Mouse (Mus musculus) mouse trophoblast stem cell (cell line): Measurements from ENCODE around the gene Nrn1l.

Experiments used
- in situ Hi-C, 2 experiments: fragments of 300-500 bp; cut with MseI, MboI; formaldehyde crosslinking; loops; 2 replicates in 1 of 2; 3 replicates in 1 of 2; pipeline ENCODE4 v1.15.1; 2025

Nrn1l gene

DNA sequence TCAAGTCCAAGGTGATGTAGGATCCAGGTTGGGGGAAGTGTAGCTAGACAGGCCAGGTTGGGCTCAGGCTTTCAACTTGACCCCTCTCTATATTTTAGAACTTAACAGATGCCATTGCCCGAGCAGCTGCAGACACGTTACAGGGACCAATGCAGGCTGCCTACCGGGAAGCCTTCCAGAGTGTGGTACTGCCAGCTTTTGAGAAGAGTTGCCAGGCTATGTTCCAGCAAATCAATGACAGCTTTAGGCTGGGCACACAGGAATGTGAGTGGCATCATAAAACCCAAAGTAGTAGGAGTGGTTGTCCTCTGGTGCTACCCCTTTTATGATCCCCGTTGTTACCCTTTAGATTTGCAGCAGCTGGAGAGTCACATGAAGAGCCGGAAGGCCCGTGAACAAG is 2.5 kb upstream of the Nrn1l start:
- in situ Hi-C loops, result no loop called here

GRCm38 (mm10) chr8:105892432-105892831 is 935 bp upstream of the Nrn1l start:
- in situ Hi-C loops, result no loop called here

- in situ Hi-C loops, result no loop called here
Measured at GRCm38 (mm10) chr8:105897801-105898480, 4.6 kb downstream of the Nrn1l start.

GRCm38 (mm10) chr8:105900180-105900940 is 7.0 kb downstream of the Nrn1l start, which contains the start of gene Pskh1:
Gene Pskh1, plus strand, starts transcription at chr8:105900441.
- in situ Hi-C loops, result no loop called here

- in situ Hi-C loops, result no loop called here
Measured at GRCm38 (mm10) chr8:105900941-105901616, 7.7 kb downstream of the Nrn1l start.

DNA sequence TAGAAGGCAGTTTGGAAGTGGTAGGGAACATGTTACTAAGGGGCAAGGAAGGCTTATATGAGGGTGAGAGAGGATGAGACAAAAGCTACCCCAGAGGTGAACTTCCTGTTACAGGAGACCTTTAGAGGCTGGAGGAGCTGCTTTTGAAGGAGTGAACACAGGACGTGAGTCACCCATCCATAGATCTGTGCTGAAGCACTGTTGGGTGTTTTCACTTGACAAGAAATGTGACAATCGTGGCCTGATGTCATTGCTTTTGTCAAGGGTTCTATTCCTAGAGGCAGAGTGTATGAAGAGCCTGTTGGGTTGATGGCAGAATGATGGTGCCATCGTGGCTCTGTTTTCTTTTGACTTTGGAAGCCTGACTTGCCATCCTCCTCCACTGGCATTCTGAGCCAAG is 26.0 kb downstream of the Nrn1l start:
- in situ Hi-C loops, result no loop called here

- in situ Hi-C loops, result no loop called here
Measured at GRCm38 (mm10) chr8:105925123-105925522, 31.8 kb downstream of the Nrn1l start.

GRCm38 (mm10) chr8:105930602-105931001 is 37.2 kb downstream of the Nrn1l start:
- in situ Hi-C loops, result no loop called here

DNA sequence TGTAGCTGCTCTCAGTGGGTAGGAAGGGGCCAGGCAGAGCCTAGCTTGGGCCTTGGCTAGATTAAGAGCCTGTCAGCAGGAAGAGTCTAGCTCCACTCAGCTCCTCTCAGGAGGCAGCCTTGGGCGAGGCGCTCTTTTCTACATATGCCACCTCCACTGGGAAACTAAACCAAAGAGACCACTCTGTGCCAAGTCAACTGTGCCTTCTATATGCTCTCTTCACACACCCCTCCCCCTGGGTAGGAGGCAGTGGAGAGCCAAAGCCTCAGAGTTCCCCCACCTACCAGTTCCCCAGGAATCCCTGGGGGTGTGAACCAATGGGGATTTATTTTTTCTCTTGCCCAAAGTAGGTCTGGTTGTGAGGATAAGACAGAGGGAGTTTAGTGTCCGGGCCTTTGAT is 37.9 kb downstream of the Nrn1l start:
- in situ Hi-C loops, result no loop called here

- in situ Hi-C loops, result no loop called here
Measured at GRCm38 (mm10) chr8:105932525-105932924, 39.2 kb downstream of the Nrn1l start.

- in situ Hi-C loops, result no loop called here
Measured at GRCm38 (mm10) chr8:105933762-105934161, 40.4 kb downstream of the Nrn1l start, which contains the start of gene Ctrl. Gene Ctrl, minus strand, starts transcription at chr8:105933862.

- in situ Hi-C loops, result no loop called here
Measured at GRCm38 (mm10) chr8:105935105-105935504, 41.7 kb downstream of the Nrn1l start.

DNA sequence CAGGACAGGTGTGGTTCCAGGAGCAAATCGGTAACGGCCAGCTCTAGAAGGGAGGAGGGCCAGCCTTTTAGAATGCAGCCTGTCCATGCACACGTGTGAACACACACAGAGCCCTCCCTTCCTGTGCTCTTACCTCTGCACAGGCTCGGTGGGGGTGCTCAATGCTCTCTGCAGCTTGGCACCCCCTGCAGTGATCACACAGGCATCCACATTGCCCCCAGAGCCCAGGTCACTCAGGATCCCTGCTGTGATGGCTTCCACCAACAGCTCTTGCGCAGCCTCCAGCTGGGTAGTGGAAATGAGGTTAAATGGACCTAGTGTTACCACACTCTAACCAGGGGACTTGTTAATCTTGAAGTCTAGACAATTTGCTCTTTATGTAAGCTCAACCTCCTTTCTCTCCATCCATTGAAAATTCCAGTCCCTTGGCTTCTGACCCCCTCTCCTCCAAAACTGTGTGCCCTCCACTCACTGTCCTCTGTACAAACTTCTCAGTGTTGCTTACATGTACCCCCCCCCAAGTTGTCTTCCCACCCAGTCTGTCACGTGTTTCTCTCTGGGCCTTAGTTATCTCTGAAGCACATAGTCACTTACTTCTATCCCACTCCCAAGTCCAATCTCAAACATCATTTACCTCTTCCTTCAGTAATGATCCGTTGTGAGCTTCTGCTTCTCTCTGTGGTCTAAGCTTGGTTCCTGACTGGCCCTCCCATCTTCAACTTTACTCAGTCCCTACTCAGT is 42.7 kb downstream of the Nrn1l start:
- in situ Hi-C loops, result no loop called here

DNA sequence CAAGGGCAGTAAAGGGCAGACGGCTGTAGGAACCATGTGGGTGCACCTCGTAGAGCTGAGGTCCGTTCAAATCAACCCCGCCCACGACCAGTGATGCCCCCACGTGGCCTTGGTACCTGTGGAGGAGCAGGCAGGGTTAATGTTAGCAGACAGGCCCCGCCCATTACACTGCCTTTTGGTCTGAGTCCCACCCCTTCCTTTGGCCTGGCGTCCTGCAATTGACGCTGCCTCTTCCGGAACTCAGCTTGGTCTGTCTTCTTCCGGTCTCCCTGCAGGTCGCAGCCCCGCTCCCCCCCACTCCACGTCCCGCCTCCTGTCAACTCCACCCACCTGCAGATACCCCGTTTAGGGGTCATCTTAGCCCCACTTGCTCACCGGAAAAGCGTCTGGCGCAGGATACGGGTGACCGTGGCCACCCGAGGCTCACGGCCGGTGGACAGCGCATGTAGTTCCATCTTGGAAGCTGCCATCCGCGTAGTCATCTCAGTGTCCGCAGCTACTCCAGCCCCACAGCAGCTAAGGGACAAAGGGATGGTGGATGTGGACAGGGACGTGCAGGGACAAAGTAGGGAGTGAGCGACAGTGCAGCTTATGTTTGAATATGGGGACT is 43.6 kb downstream of the Nrn1l start:
- in situ Hi-C loops, result no loop called here

DNA sequence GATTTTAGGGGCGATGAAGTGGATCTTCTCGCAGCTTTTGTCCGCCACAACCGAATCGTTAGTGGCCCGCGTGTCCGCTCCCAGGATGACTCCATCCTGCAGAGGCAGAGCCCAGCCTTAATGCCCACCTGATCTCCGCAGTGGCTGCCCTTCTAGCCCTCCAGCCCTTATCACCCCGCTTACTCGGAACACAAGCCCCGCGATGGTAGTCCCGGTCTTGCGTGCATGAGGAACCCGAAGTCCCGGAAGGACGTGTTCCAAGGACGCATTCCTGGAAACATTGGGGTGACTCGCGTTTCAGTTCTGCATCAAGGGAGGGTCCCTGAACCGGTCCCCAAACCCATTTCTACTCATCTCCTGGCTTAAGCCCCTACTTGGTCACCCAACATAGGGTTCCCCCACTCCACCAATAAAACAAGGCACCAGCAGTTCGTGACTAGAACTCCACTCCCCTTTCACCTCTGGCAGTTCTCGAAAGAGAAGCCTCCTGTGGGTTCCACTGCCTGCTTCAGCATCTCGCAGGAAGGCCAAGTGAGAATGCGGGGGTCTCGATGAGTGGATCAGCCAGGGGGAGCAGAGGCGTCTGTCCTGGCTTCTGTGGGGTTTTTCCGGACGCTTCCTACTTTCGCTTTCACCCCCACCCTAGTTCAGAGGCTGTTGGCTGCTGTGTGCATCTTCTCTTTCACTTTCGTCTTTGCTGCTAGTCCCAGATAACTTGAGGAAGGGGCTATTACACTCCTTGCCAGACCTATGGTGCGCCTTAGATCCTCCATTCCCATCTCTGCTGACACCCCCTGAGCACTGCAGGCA is 44.3 kb downstream of the Nrn1l start:
- in situ Hi-C loops, result no loop called here

GRCm38 (mm10) chr8:105938306-105938669 is 44.9 kb downstream of the Nrn1l start, which contains the start of gene Psmb10:
Gene Psmb10, minus strand, starts transcription at chr8:105938444.
- in situ Hi-C loops, result no loop called here

DNA sequence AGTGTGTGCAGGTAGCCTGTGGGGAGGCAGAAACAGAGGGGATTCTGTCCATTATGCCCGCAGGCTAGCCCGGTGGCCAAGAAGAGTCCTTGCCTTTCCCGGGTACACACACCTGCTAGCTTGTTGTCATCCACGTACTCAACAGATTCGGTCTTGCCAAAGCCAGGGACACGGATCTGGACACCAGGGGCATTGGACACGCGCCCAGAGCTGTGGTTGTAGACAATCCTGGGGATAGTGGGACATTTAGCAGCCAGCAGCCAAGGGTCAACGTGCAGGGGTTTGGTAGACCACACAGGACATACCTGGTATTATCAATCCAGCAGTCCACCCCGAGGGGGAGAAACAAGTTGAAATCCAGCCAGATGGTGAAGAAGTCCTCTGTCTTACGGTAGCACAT is 48.7 kb downstream of the Nrn1l start:
- in situ Hi-C loops, result no loop called here

DNA sequence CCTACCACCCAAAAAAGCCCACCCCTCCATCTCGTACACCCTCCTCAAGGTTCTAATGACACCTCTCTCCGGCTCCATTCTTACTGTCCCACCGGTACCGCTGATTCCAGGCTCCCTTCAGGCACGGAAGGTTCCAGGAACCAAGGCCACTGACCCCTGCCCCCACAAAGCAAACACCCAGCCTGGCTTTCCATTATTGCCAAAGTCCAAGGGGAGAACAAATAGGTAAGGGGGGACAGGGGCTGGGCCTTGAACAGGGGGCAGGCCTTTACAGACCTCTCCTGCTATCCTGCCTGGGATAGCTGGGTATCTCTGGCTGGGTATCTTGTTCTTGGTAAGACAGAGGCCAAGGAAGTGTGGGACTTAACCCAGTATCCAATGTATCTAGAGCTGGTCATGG is 49.2 kb downstream of the Nrn1l start:
- in situ Hi-C loops, result no loop called here

DNA sequence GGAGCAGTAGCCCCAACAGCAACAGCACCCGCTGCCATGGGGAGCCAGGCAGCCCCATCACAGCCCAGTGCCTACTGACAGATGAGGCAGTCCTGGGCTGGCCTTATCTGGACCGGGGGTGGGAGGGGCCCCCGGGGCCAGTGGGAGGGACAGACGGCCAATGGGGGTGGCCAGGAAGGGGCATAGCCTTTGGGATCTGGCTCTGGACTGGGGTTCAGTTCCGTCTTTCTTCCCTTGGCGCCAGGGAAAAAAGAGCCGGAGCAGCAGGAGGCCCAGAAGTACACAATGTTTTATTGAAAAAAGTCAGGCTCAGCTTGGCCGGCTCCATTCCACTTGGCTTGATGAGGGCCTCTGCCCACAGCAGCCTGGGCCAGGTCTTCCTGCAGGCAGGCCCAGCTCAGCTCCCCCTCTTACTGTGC is 50.0 kb downstream of the Nrn1l start, which contains the start of gene Lcat:
Gene Lcat, minus strand, starts transcription at position 62 of the 419 bp plus-strand sequence.
- in situ Hi-C loops, result no loop called here
